Mouse (Mus musculus): ENCODE results near the gene Vmn2r18.

Gene Vmn2r18

DNA sequence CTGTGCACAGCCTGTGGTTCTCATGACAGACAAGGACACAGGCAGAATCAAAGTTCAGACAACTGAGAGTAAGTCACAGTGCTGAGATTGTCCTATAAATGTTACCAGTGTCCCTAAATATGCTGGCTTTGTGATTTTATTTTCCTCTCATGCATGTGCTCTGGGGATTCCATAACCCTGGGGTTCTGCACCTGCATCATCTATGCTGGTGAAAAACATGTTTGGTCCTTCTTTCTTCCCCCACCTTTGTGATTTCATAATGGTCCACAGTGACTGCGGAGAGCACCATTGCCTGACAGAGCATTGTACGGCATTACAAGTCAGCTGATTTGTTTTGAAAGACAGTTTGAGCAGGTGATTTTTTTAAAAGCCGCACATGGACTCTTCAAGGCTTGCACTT is at the start of gene Vmn2r18:
TSS of gene Vmn2r18 (minus strand) at position 101 of the 400 bp plus-strand sequence.
- no peak for DNase-seq (ENCODE audit: extremely low spot score)

DNA sequence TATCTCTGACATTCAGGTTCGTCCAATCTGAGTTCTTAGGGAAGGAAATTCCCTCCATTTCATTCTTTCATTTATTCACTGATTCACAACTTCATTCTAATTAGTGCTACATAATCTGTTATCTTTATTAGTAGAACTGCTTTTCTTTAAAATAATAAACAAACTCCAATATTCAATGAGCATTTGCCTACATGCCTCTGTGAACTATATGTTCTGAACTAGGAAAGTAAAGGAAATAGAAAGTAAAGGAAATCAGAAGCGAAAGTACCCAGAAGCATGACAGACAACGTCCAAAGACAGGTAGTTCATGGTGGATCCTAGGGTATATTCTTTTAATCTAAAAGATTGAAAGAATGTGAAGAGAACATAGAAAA is 45.6 kb upstream of the Vmn2r18 start:
- DNase-seq (ENCODE audit: extremely low spot score): no peak

GRCm38 (mm10) chr5:151650700-151651410 is 45.0 kb upstream of the Vmn2r18 start, which contains the start of gene Rfc3:
Gene Rfc3 (minus strand): TSS chr5:151651242.
- peak; percentile 96 for DNase-seq (ENCODE audit: extremely low spot score)

GRCm38 (mm10) chr5:151644845-151645244 is 39.0 kb upstream of the Vmn2r18 start:
- no peak for DNase-seq (ENCODE audit: extremely low spot score)

- DNase-seq (ENCODE audit: extremely low spot score): no peak
Measured at GRCm38 (mm10) chr5:151642867-151643266, 37.0 kb upstream of the Vmn2r18 start.

DNA sequence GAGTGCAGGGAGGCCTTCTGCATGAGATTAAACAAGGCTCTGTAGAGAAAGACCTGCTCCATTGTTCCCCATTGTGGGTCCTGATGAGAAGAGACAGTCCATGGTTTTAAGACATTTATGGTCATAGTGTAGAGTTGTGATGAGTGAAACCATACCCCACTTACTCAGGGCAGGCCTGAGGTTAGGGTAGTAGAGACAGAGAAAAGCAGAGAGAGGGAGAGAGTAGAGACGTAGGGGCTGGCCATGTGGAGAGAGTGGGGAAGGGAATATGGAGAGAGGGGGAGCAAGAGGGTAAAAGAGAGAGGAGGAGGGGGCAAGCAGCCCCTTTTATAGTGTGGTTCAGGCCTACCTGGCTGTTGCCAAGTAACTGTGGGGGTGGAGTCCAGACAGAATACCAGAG is 36.3 kb upstream of the Vmn2r18 start:
- no peak for DNase-seq (ENCODE audit: extremely low spot score)

DNA sequence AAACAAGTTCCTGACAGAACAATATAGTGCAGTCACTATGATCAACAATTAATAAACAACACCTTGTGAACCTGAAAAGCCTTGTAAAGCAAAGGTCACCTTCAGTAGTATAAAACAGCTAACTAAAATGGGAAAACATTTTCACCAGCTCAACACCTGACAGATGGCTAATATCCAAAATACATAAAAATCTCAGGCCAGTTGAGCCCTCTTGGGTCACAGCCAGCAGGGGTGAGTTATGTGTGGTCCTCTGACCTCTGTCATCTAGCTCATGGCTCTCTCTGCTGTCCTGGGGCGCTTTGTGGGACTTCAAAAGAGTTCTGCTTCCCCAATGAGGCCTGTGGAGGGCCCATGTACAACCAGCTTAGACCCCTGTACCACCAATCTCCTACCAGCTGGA is 4.1 kb downstream of the Vmn2r18 start:
- no peak for DNase-seq (ENCODE audit: extremely low spot score)

All from embryo, embryonic 9.5 days (tissue).